In the genomic region with DNA sequence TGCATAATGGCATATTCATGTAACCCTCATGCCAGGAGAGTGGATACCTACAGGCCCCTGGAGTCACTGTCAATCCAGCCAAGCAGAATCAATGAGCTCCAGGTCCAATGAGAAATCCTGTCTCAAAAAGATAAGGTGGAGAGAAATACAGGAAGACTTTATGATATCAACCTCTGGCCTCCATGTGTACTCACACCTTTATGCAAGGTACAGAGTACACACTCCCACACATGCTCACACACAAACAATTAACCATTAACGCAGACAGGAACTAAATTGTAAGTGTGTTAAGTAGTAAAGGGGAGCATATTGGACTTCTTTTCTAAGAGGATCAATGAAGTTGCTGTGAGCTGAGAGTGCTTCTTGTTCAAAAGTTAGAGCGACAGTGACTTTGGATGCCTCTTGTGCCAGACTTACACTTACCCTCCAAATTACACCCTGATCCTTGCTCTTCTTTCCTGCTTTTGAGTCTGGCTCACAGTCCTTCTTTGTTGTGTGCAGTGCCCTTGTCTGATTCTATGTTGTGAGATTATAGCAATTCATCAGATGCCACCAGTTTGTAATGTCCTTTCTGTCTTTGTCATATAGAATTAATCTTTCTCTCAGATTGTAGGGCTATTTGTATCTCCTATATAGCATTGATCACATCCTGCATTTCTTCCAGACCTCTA, we compare ENCODE assay signal across 24 mouse cellular contexts.
"Had no signal": no experiment of that assay in that cellular context is flagged by ENCODE, and none has a peak within 500 bp of the region (broad histone marks: within the 10 kb centered on the region; RNA-seq: fewer than 3 reads in every experiment).

No protein-coding gene starts in this region.

- H3K36me3 ChIP-seq: heart, embryonic 13.5 days; heart, embryonic 15.5 days; hindbrain, embryonic 13.5 days; hindbrain, embryonic 15.5 days; limb, embryonic 13.5 days; limb, embryonic 15.5 days had no signal

- H3K9me3 ChIP-seq: heart, embryonic 13.5 days; heart, embryonic 15.5 days; hindbrain, embryonic 13.5 days; hindbrain, embryonic 15.5 days; limb, embryonic 13.5 days; limb, embryonic 15.5 days had no signal

- H3K27ac ChIP-seq: heart, adult 2 months; heart, embryonic 13.5 days; heart, embryonic 15.5 days; hindbrain, embryonic 13.5 days; hindbrain, embryonic 15.5 days; limb, embryonic 13.5 days; limb, embryonic 15.5 days; liver, embryonic 14.5 days had no signal

- H3K4me3 ChIP-seq: heart, adult 2 months; heart, embryonic 13.5 days; heart, embryonic 15.5 days; hindbrain, embryonic 13.5 days; hindbrain, embryonic 15.5 days; limb, embryonic 13.5 days; limb, embryonic 15.5 days had no signal

- H3K27me3 ChIP-seq: heart, embryonic 13.5 days; heart, embryonic 15.5 days; hindbrain, embryonic 13.5 days; hindbrain, embryonic 15.5 days; limb, embryonic 13.5 days; limb, embryonic 15.5 days had no signal

- H3K4me2 ChIP-seq: heart, embryonic 11.5 days; heart, embryonic 13.5 days; heart, embryonic 15.5 days; hindbrain, embryonic 13.5 days; hindbrain, embryonic 15.5 days; limb, embryonic 13.5 days; limb, embryonic 15.5 days; liver, embryonic 11.5 days had no signal

- DNase-seq: gastrocnemius, postnatal 14 days; gastrocnemius, postnatal 36 days; heart, adult 11 months; heart, adult 2 months; heart, postnatal 14 days; heart, postnatal 36 days; kidney, adult 18-20 months; kidney, adult 8-10 months; kidney, postnatal 10 days; kidney, postnatal 25 days; kidney, postnatal 4 days; layer of hippocampus, adult 9-11 months; layer of hippocampus, postnatal 36 days; left cerebral cortex, postnatal 4 days had no signal

- H3K4me1 ChIP-seq: heart, embryonic 13.5 days; heart, embryonic 15.5 days; hindbrain, embryonic 13.5 days; hindbrain, embryonic 15.5 days; limb, embryonic 13.5 days; limb, embryonic 15.5 days had no signal

- H3K9ac ChIP-seq: heart, embryonic 13.5 days; heart, embryonic 15.5 days; hindbrain, embryonic 13.5 days; hindbrain, embryonic 15.5 days; limb, embryonic 13.5 days; limb, embryonic 15.5 days; liver, embryonic 14.5 days had no signal

- ATAC-seq: inflammation-experienced regulatory T-cells, adult 6 months had no signal
